In genomic region chr6:118897101-118897500, GRCm38 (mm10) we compare ENCODE assay signal across 17 mouse cellular contexts.
DNase-seq lines count a peak whose midpoint lies in the region; ATAC-seq and TF ChIP-seq lines count a peak whose summit lies in the region.
"Had no signal": no experiment of that assay in that cellular context is flagged by ENCODE, and none has a peak within 500 bp of the region (broad histone marks: within the 10 kb centered on the region; RNA-seq: fewer than 3 reads in every experiment).

No protein-coding gene starts in this region.

- H3K9ac ChIP-seq in intestine, postnatal 0 days (ENCODE audit: low read depth, low read length), result no peak overlapping the region

- no peaks in the 10 kb centered on the region for H3K27me3 ChIP-seq in intestine, postnatal 0 days (replicated peaks; ENCODE audit: control insufficient read depth, insufficient read depth, low read length)
- H3K27me3 ChIP-seq: Patski had no signal

- H3K4me3 ChIP-seq in intestine, postnatal 0 days (ENCODE audit: low read depth, low read length), result no peak overlapping the region

- no peaks in the 10 kb centered on the region for H3K36me3 ChIP-seq in intestine, postnatal 0 days (ENCODE audit: control insufficient read depth, insufficient read depth)

- H3K9me3 ChIP-seq in intestine, postnatal 0 days (ENCODE audit: control insufficient read depth), result no peaks in the 10 kb centered on the region

- no peak for ATAC-seq in intestine, postnatal 0 days
- ATAC-seq: Patski had no signal

- TF ChIP-seq CTCF in intestine, postnatal 0 days (IDR thresholded peaks at IDR 0.05; ENCODE audit: low read depth), result no peak

- no peaks in the 10 kb centered on the region for H3K4me1 ChIP-seq in intestine, postnatal 0 days (replicated peaks; ENCODE audit: control insufficient read depth, insufficient read depth, low read length)

- 59% methylated on average over 5 of the region's 5 CpGs for WGBS in intestine, postnatal 0 days

- no peak overlapping the region for H3K27ac ChIP-seq in intestine, postnatal 0 days (ENCODE audit: low read depth, low read length)

- DNase-seq in gastrocnemius, adult 18-20 months (ENCODE audit: low spot score), result peak; percentile 27
- DNase-seq in gastrocnemius, postnatal 4 days (ENCODE audit: low spot score in 2 of 2), result no peak
- peak; percentile 5 to 31 for DNase-seq in gastrocnemius, adult 8-10 months (ENCODE audit: low spot score in 2 of 2)
- peak; percentile 41 for DNase-seq in gastrocnemius, postnatal 25 days
- DNase-seq in heart, postnatal 10 days, result peak; percentile 71 to 80
- no peak for DNase-seq in left cerebral cortex, adult 11 months (ENCODE audit: low spot score)
- DNase-seq: adrenal gland, postnatal 36 days; embryo, embryonic 11 days; layer of hippocampus, postnatal 36 days; liver; lung, adult 18-20 months; lung, postnatal 4 days; right cerebral cortex, postnatal 25 days; thymus, postnatal 25 days had no signal

- no peak overlapping the region for H3K4me2 ChIP-seq in intestine, postnatal 0 days (replicated peaks; ENCODE audit: low read depth)
- H3K4me2 ChIP-seq: midbrain, embryonic 11.5 days had no signal

- intact Hi-C loops in heart, postnatal 10 days (cut with DNase I), result no loop called here

Comparison
In these comparisons a context has a peak if more than half of its experiments do, and no peak if none do; other contexts are left out.
1. DNase-seq: peak in gastrocnemius, adult 18-20 months (single experiment), gastrocnemius, adult 8-10 months (2 of 2), gastrocnemius, postnatal 25 days (single experiment) and heart, postnatal 10 days (2 of 2); none in gastrocnemius, postnatal 4 days (0 of 2) and left cerebral cortex, adult 11 months (single experiment).